Mouse (Mus musculus) cerebellum, postnatal 14 days (tissue): ENCODE measurements around the gene Gsx1.

Source experiments
- DNase-seq, 2 experiments: peaks; one replicate each; pipeline ENCODE4 v3.0.0; 2021; ENCODE audit warnings: mixed read lengths in 2 of 2

Gsx1 gene

DNA sequence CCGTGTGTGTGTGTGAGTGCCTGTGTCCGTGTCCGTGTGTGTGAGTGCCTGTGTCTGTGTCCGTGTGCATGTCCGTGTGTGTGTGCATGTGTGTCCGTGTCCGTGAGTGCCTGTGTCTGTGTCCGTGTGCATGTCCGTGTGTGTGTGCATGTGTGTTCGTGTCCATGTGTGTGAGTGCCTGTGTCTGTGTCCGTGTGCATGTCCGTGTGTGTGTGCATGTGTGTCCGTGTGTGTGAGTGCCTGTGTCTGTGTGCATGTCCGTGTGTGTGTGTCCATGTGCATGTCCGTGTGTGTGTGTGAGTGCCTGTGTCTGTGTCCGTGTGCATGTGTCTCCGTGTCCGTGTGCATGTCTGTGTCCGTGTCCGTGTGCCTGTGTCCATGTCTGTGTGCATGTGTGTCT, 19.4 kb downstream of the Gsx1 start:
- no peak for DNase-seq

DNA sequence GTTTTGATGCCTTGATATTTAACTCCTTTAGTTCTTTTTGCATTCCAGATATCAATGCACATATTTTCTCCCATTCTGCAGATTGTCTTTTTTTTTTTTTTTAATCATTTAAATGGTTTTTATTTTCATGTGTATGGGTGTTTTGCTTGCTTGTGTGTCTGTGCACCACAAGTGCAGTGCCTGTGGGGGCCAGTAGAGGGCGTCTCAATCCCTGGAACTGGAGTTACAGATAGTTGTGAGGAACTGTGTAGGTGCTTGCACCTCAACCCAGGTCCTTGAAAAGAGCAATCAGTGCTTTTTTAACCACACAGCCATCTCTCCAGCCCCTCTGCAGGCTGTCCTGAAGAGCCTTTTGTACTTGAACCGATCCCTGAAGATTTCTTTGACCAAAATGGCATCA, 20.0 kb downstream of the Gsx1 start:
- no peak for DNase-seq

DNA sequence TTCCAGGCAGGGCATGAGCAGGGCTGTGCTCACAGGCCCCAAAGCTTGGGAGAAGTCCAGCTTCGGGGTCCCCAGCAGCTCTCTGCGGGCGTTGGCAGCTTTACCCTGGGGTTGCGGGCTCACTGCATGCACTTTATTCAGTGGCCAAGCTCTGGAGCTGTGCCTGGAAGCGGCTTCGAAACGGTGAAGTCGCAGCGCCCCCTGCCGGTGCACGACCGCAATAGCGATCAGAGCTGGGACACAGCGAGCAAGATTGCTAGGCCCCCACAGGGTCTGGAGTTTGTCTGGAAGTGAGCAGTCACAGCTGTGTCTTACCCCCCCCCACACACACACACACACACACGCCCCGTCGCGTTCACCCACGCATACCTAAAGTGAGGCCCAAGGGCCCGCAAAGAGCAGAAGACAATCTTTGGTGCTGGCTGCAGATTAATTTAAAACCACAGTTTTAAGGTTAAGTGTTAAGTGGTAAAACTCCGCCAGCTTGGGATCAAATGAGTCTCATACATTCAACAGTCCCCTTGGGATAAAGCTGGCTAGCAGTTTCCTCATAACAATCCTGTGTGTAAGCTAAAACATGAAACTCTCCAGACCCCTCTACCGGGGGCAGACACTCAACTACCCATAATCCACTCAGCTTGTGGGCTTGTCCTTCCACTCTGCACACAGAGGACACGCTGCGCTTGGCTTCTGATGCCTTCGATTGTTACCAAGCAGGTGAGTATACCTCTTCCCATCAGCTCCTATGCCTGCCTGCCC, 39.0 kb downstream of the Gsx1 start:
- DNase-seq = peak; percentile 96 to 97

GRCm38 (mm10) chr5:147235406-147236309, 47.2 kb downstream of the Gsx1 start:
- no peak for DNase-seq
